Mouse (Mus musculus) adipocyte (in vitro differentiated cells): ENCODE data around the gene Trim44.

Experiments
- DNase-seq: peaks from one replicate; pipeline ENCODE4 v3.0.0-alpha.2; 2016; ENCODE audit warnings: low spot score

Gene Trim44

GRCm38 (mm10) chr2:102291533-102291932 lies 116.1 kb downstream of the Trim44 start:
- peak; percentile 51 for DNase-seq

GRCm38 (mm10) chr2:102290041-102290440 lies 117.6 kb downstream of the Trim44 start:
- peak; percentile 74 for DNase-seq

- no peak for DNase-seq
Measured at GRCm38 (mm10) chr2:102288676-102289075, 119.0 kb downstream of the Trim44 start.

- no peak for DNase-seq
Measured at GRCm38 (mm10) chr2:102287369-102287768, 120.3 kb downstream of the Trim44 start.

GRCm38 (mm10) chr2:102282081-102282480 lies 125.5 kb downstream of the Trim44 start:
- no peak for DNase-seq

GRCm38 (mm10) chr2:102279779-102280178 lies 127.8 kb downstream of the Trim44 start:
- no peak for DNase-seq

GRCm38 (mm10) chr2:102277946-102278345 lies 129.7 kb downstream of the Trim44 start:
- DNase-seq, result peak; percentile 31

- no peak for DNase-seq
Measured at GRCm38 (mm10) chr2:102273280-102273679, 134.3 kb downstream of the Trim44 start.

- DNase-seq, result no peak
Measured at GRCm38 (mm10) chr2:102267582-102268339, 139.9 kb downstream of the Trim44 start.

GRCm38 (mm10) chr2:102266911-102267310 lies 140.7 kb downstream of the Trim44 start:
- no peak for DNase-seq

GRCm38 (mm10) chr2:102259139-102259538 lies 148.5 kb downstream of the Trim44 start:
- DNase-seq, result no peak

- DNase-seq, result no peak
Measured at GRCm38 (mm10) chr2:102258682-102259081, 148.9 kb downstream of the Trim44 start.

- peak; percentile 26 for DNase-seq
Measured at GRCm38 (mm10) chr2:102257964-102258605, 149.5 kb downstream of the Trim44 start.

GRCm38 (mm10) chr2:102256591-102257335 lies 150.9 kb downstream of the Trim44 start:
- no peak for DNase-seq

- no peak for DNase-seq
Measured at GRCm38 (mm10) chr2:102256100-102256499, 151.5 kb downstream of the Trim44 start.

- DNase-seq, result no peak
Measured at GRCm38 (mm10) chr2:102253204-102253603, 154.4 kb downstream of the Trim44 start.

- peak; percentile 78 for DNase-seq
Measured at GRCm38 (mm10) chr2:102252651-102253050, 155.0 kb downstream of the Trim44 start.
